Mouse (Mus musculus): ENCODE data around the gene Klc2. TPM values are rescaled to one million over a fixed set of nuclear protein-coding genes. Genes with fewer than 3 reads are reported as not detected.

Klc2 gene
- polyA plus RNA-seq, 2 experiments, result 14.9 to 45.8 TPM

- Histone ChIP-seq H3K27me3 (ENCODE audit: control insufficient read depth, insufficient read depth, low read length) (peaks cover 5% of the 10 kb centered on the region; the same call in 1 of the 2 replicates), H3K9me3 (ENCODE audit: control insufficient read depth, low read length) (no peaks in the 10 kb centered on the region), H3K4me3 (replicated peaks; ENCODE audit: low read length) (no peak overlapping the region), H3K4me1 (ENCODE audit: control insufficient read depth, insufficient read depth, low read length) (peaks cover 33% of the 10 kb centered on the region), H3K36me3 (ENCODE audit: control insufficient read depth, insufficient read depth, low read length) (no peaks in the 10 kb centered on the region), H3K27ac (replicated peaks; ENCODE audit: low read depth, low read length) (no peak overlapping the region), H3K9ac (ENCODE audit: low read depth, low read length, severe bottlenecking) (0 out of 2 replicates have a peak overlapping the region, but pooled peaks have one; percentile 16), H3K4me2 (replicated peaks; ENCODE audit: low read depth, low read length, severe bottlenecking) (no peak overlapping the region)
- DNase-seq (ENCODE audit: low spot score) (no peak), ATAC-seq (ENCODE audit: low FRiP score, low read depth) (no peak)
- 26% methylated on average over 16 of the region's 16 CpGs for WGBS
- TF ChIP-seq POLR2A (IDR thresholded peaks at IDR 0.05; ENCODE audit: borderline replicate concordance, extremely low read depth, insufficient read depth, insufficient read length), result no peak
Measured at GRCm38 (mm10) chr19:5057876-5058775, 60.2 kb downstream of the Klc2 start.

Other genes with a start within 250 kb of the Klc2 start
- gene Actn3, start 240.7 kb downstream of the Klc2 start, polyA plus RNA-seq (2012; rRNA removed), result 8.3 and 8.7 TPM in 2 replicates
- 11.9 and 12.9 TPM in 2 replicates for gene Actn3, start 240.7 kb downstream of the Klc2 start, polyA plus RNA-seq (2014; fragmentation: Nextera tagmentation; extraction: Ambion mirVana)
- gene Zdhhc24, start 239.9 kb downstream of the Klc2 start, polyA plus RNA-seq (2012; rRNA removed), result 22.7 and 30.9 TPM in 2 replicates
- 7.7 and 9.7 TPM in 2 replicates for gene Zdhhc24, start 239.9 kb downstream of the Klc2 start, polyA plus RNA-seq (2014; fragmentation: Nextera tagmentation; extraction: Ambion mirVana)
- 7.6 and 8.1 TPM in 2 replicates for gene Bbs1, start 211.9 kb downstream of the Klc2 start, polyA plus RNA-seq (2012; rRNA removed)
- gene Bbs1, start 211.9 kb downstream of the Klc2 start, polyA plus RNA-seq (2014; fragmentation: Nextera tagmentation; extraction: Ambion mirVana), result 3.8 and 4.9 TPM in 2 replicates
- gene Dpp3, start 190.3 kb downstream of the Klc2 start, polyA plus RNA-seq (2012; rRNA removed), result 96.5 and 116 TPM in 2 replicates
- gene Dpp3, start 190.3 kb downstream of the Klc2 start, polyA plus RNA-seq (2014; fragmentation: Nextera tagmentation; extraction: Ambion mirVana), result 90.9 and 94.0 TPM in 2 replicates
- 2.7 and 5.1 TPM in 2 replicates for gene Peli3, start 175.4 kb downstream of the Klc2 start, polyA plus RNA-seq (2012; rRNA removed)
- 1.8 and 2.5 TPM in 2 replicates for gene Peli3, start 175.4 kb downstream of the Klc2 start, polyA plus RNA-seq (2014; fragmentation: Nextera tagmentation; extraction: Ambion mirVana)
- 59.5 and 74.3 TPM in 2 replicates for gene Mrpl11, start 156.4 kb downstream of the Klc2 start, polyA plus RNA-seq (2012; rRNA removed)
- gene Mrpl11, start 156.4 kb downstream of the Klc2 start, polyA plus RNA-seq (2014; fragmentation: Nextera tagmentation; extraction: Ambion mirVana), result 105 and 108 TPM in 2 replicates
- 0.50 and 0.60 TPM in 2 replicates for gene Npas4, start 128.2 kb downstream of the Klc2 start, polyA plus RNA-seq (2012; rRNA removed)
- not detected in 2 replicates for gene Npas4, start 128.2 kb downstream of the Klc2 start, polyA plus RNA-seq (2014; fragmentation: Nextera tagmentation; extraction: Ambion mirVana)
- gene Slc29a2, start 94.7 kb downstream of the Klc2 start, polyA plus RNA-seq (2012; rRNA removed), result 15.7 and 25.5 TPM in 2 replicates
- 3.7 and 5.0 TPM in 2 replicates for gene Slc29a2, start 94.7 kb downstream of the Klc2 start, polyA plus RNA-seq (2014; fragmentation: Nextera tagmentation; extraction: Ambion mirVana)
- 31.3 and 46.6 TPM in 2 replicates for gene B4gat1, start 79.7 kb downstream of the Klc2 start, polyA plus RNA-seq (2012; rRNA removed)
- 43.7 and 45.2 TPM in 2 replicates for gene B4gat1, start 79.7 kb downstream of the Klc2 start, polyA plus RNA-seq (2014; fragmentation: Nextera tagmentation; extraction: Ambion mirVana)
- gene AC124502.3, start 79.7 kb downstream of the Klc2 start, polyA plus RNA-seq (2012; rRNA removed), result 1.3 and 2.5 TPM in 2 replicates
- gene AC124502.3, start 79.7 kb downstream of the Klc2 start, polyA plus RNA-seq (2014; fragmentation: Nextera tagmentation; extraction: Ambion mirVana), result 0.84 and 1.7 TPM in 2 replicates
- 30.2 TPM in 2 replicates for gene Brms1, start 77.2 kb downstream of the Klc2 start, polyA plus RNA-seq (2012; rRNA removed)
- 38.1 and 38.9 TPM in 2 replicates for gene Brms1, start 77.2 kb downstream of the Klc2 start, polyA plus RNA-seq (2014; fragmentation: Nextera tagmentation; extraction: Ambion mirVana)
- 4.9 and 6.1 TPM in 2 replicates for gene Rin1, start 68.1 kb downstream of the Klc2 start, polyA plus RNA-seq (2012; rRNA removed)
- gene Rin1, start 68.1 kb downstream of the Klc2 start, polyA plus RNA-seq (2014; fragmentation: Nextera tagmentation; extraction: Ambion mirVana), result 2.5 and 2.6 TPM in 2 replicates
- gene Cd248, start 50.5 kb downstream of the Klc2 start, polyA plus RNA-seq (2012; rRNA removed), result 97.5 and 115 TPM in 2 replicates
- gene Cd248, start 50.5 kb downstream of the Klc2 start, polyA plus RNA-seq (2014; fragmentation: Nextera tagmentation; extraction: Ambion mirVana), result 123 and 127 TPM in 2 replicates
- 0.96 and 1.4 TPM in 2 replicates for gene Tmem151a, start 33.0 kb downstream of the Klc2 start, polyA plus RNA-seq (2012; rRNA removed)
- 1.8 and 2.1 TPM in 2 replicates for gene Tmem151a, start 33.0 kb downstream of the Klc2 start, polyA plus RNA-seq (2014; fragmentation: Nextera tagmentation; extraction: Ambion mirVana)
- 121 and 130 TPM in 2 replicates for gene Yif1a, start 30.0 kb downstream of the Klc2 start, polyA plus RNA-seq (2012; rRNA removed)
- gene Yif1a, start 30.0 kb downstream of the Klc2 start, polyA plus RNA-seq (2014; fragmentation: Nextera tagmentation; extraction: Ambion mirVana), result 129 and 144 TPM in 2 replicates
- 40.8 and 60.9 TPM in 2 replicates for gene Cnih2, start 20.0 kb downstream of the Klc2 start, polyA plus RNA-seq (2012; rRNA removed)
- 40.5 and 45.1 TPM in 2 replicates for gene Cnih2, start 20.0 kb downstream of the Klc2 start, polyA plus RNA-seq (2014; fragmentation: Nextera tagmentation; extraction: Ambion mirVana)
- gene Rab1b, start 11.5 kb downstream of the Klc2 start, polyA plus RNA-seq (2012; rRNA removed), result 192 and 235 TPM in 2 replicates
- gene Rab1b, start 11.5 kb downstream of the Klc2 start, polyA plus RNA-seq (2014; fragmentation: Nextera tagmentation; extraction: Ambion mirVana), result 249 and 255 TPM in 2 replicates
- gene Pacs1, start 154.6 kb upstream of the Klc2 start, polyA plus RNA-seq (2012; rRNA removed), result 42.0 and 53.7 TPM in 2 replicates
- gene Pacs1, start 154.6 kb upstream of the Klc2 start, polyA plus RNA-seq (2014; fragmentation: Nextera tagmentation; extraction: Ambion mirVana), result 30.7 and 33.1 TPM in 2 replicates
- 173 and 174 TPM in 2 replicates for gene Sf3b2, start 176.9 kb upstream of the Klc2 start, polyA plus RNA-seq (2012; rRNA removed)
- gene Sf3b2, start 176.9 kb upstream of the Klc2 start, polyA plus RNA-seq (2014; fragmentation: Nextera tagmentation; extraction: Ambion mirVana), result 289 and 335 TPM in 2 replicates
- gene Gal3st3, start 179.8 kb upstream of the Klc2 start, polyA plus RNA-seq (2012; rRNA removed), result 7.1 and 10.8 TPM in 2 replicates
- gene Gal3st3, start 179.8 kb upstream of the Klc2 start, polyA plus RNA-seq (2014; fragmentation: Nextera tagmentation; extraction: Ambion mirVana), result 5.0 and 7.4 TPM in 2 replicates
- not detected in 2 replicates for gene Catsper1, start 217.2 kb upstream of the Klc2 start, polyA plus RNA-seq (2012; rRNA removed)
- gene Catsper1, start 217.2 kb upstream of the Klc2 start, polyA plus RNA-seq (2014; fragmentation: Nextera tagmentation; extraction: Ambion mirVana), result not detected in 2 replicates
- 1.6 and 3.0 TPM in 2 replicates for gene Cst6, start 231.0 kb upstream of the Klc2 start, polyA plus RNA-seq (2012; rRNA removed)
- 4.6 and 8.5 TPM in 2 replicates for gene Cst6, start 231.0 kb upstream of the Klc2 start, polyA plus RNA-seq (2014; fragmentation: Nextera tagmentation; extraction: Ambion mirVana)
- gene Eif1ad, start 248.2 kb upstream of the Klc2 start, polyA plus RNA-seq (2012; rRNA removed), result 39.4 and 41.8 TPM in 2 replicates
- gene Eif1ad, start 248.2 kb upstream of the Klc2 start, polyA plus RNA-seq (2014; fragmentation: Nextera tagmentation; extraction: Ambion mirVana), result 43.5 and 43.7 TPM in 2 replicates
- 222 and 265 TPM in 2 replicates for gene Banf1, start 248.6 kb upstream of the Klc2 start, polyA plus RNA-seq (2012; rRNA removed)
- 411 and 420 TPM in 2 replicates for gene Banf1, start 248.6 kb upstream of the Klc2 start, polyA plus RNA-seq (2014; fragmentation: Nextera tagmentation; extraction: Ambion mirVana)

All from limb, embryonic 14.5 days (tissue).